Mouse (Mus musculus): ENCODE results near the gene Smarcd3. TPM values are rescaled to one million over a fixed set of nuclear protein-coding genes. Genes with fewer than 3 reads are reported as not detected.

The Smarcd3 gene
- polyA plus RNA-seq, 1 experiment from 2014 or later = 1.3 TPM

DNA sequence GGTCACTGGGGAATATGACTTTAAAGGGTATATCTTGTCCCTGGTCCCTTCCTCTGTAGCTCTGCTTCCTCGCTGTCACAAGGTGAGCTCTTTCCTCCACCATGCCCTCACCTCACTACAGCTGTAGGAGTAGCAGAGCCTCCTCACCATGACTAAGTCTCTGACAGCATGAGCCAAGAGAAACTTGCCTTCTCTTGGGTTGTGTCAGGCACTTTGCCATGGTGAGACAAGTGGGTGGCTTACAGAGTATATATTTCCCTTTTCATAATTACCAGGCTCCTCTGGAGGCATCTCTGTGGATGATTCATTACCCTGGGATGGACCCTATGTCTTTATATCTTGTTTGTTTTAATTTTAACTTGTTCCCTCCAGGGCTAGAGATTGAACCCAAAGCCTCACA is 21.2 kb upstream of the Smarcd3 start:
- Histone ChIP-seq H3K36me3 (replicated peaks) (no peaks in the 10 kb centered on the region), H3K9me3 (replicated peaks) (no peaks in the 10 kb centered on the region), H3K9ac (no peak overlapping the region), H3K27ac (replicated peaks) (no peak overlapping the region), H3K4me1 (replicated peaks) (no peaks in the 10 kb centered on the region), H3K4me2 (no peak overlapping the region), H3K4me3 (replicated peaks) (no peak overlapping the region), H3K27me3 (no peaks in the 10 kb centered on the region)
- 68% methylated on average over 1 of the region's 1 CpGs for WGBS (ENCODE audit: insufficient replicate concordance)
- ATAC-seq (ENCODE audit: insufficient read depth) = no peak

DNA sequence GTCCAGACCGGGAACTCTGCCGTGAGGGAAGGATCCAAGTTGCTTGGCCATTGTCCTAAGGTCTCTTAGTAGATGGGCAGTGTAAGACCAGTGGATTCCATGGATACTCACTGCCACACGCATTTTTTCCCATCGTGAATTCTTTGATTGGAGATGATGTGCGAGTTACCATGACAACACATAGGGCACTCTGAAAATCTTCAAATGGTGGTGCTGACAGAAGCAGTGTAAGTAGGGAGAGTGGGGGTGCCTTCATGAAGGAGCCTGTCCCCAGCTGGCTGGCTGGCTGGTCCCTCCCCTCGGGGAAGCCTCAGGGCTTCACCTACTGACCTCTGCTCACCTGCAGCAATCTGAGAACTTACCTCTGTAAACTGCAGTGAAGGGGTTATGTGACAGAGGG is 14.9 kb upstream of the Smarcd3 start:
- WGBS (ENCODE audit: insufficient replicate concordance) = 61% methylated on average over 6 of the region's 6 CpGs
- H3K36me3 ChIP-seq (replicated peaks) = no peaks in the 10 kb centered on the region
- no peak overlapping the region for H3K27ac ChIP-seq (replicated peaks)
- H3K9me3 ChIP-seq (replicated peaks) = no peaks in the 10 kb centered on the region
- no peak overlapping the region for H3K4me2 ChIP-seq
- no peaks in the 10 kb centered on the region for H3K27me3 ChIP-seq
- no peak overlapping the region for H3K4me3 ChIP-seq (replicated peaks)
- H3K4me1 ChIP-seq (replicated peaks) = no peaks in the 10 kb centered on the region
- no peak for ATAC-seq (ENCODE audit: insufficient read depth)
- H3K9ac ChIP-seq = no peak overlapping the region

DNA sequence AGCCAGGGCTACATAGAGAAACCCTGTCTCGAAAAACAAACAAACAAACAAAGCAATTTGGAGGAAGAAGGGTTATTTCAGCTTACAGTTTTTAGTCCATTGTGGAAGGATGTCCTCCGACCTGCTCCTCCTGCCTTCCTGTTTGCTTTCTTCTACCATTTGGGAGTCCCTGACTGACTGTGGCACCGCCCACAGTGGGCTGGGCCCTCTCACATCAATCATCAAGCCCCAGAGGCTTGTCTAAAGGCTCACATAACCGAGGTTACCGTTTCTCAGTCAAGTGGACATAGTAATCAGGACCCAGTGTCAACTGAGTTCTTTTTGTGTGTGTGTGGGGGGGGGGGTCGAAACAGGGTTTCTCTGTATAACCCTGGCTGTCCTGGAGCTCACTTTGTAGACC is 13.9 kb upstream of the Smarcd3 start:
- Histone ChIP-seq H3K9me3 (replicated peaks) (no peaks in the 10 kb centered on the region), H3K27me3 (no peaks in the 10 kb centered on the region; the same call in 1 of the 2 replicates), H3K27ac (replicated peaks) (no peak overlapping the region), H3K4me2 (no peak overlapping the region), H3K36me3 (replicated peaks) (no peaks in the 10 kb centered on the region), H3K4me1 (replicated peaks) (no peaks in the 10 kb centered on the region), H3K4me3 (replicated peaks) (no peak overlapping the region), H3K9ac (no peak overlapping the region)
- WGBS (ENCODE audit: insufficient replicate concordance) = 26% methylated on average over 6 of the region's 6 CpGs
- ATAC-seq (ENCODE audit: insufficient read depth) = no peak

DNA sequence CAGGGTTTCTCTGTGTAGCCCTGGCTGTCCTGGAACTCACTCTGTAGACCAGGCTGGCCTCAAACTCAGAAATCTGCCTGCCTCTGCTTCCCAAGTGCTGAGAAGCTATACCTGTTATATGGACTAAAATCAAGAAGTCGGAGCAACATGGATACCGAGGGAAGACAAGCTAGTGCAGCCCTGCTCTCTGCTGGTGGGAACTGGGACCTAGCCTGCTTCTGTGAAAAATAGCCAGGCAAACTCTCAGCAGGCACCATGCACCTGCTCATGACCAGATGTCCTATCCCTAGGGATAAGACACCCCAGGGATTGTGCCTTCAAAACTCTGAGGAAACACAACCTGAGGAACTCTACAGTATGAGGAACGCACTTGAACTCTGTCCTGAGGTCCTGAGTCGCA is 12.8 kb upstream of the Smarcd3 start:
- H3K36me3 ChIP-seq (replicated peaks) = no peaks in the 10 kb centered on the region
- no peak overlapping the region for H3K9ac ChIP-seq
- H3K9me3 ChIP-seq (replicated peaks) = no peaks in the 10 kb centered on the region
- H3K27me3 ChIP-seq = no peaks in the 10 kb centered on the region; the same call in 1 of the 2 replicates
- H3K4me1 ChIP-seq (replicated peaks) = no peaks in the 10 kb centered on the region
- no peak overlapping the region for H3K4me3 ChIP-seq (replicated peaks)
- no peak overlapping the region for H3K27ac ChIP-seq (replicated peaks)
- H3K4me2 ChIP-seq = no peak overlapping the region
- ATAC-seq (ENCODE audit: insufficient read depth) = no peak
- 64% methylated on average over 4 of the region's 4 CpGs for WGBS (ENCODE audit: insufficient replicate concordance)

DNA sequence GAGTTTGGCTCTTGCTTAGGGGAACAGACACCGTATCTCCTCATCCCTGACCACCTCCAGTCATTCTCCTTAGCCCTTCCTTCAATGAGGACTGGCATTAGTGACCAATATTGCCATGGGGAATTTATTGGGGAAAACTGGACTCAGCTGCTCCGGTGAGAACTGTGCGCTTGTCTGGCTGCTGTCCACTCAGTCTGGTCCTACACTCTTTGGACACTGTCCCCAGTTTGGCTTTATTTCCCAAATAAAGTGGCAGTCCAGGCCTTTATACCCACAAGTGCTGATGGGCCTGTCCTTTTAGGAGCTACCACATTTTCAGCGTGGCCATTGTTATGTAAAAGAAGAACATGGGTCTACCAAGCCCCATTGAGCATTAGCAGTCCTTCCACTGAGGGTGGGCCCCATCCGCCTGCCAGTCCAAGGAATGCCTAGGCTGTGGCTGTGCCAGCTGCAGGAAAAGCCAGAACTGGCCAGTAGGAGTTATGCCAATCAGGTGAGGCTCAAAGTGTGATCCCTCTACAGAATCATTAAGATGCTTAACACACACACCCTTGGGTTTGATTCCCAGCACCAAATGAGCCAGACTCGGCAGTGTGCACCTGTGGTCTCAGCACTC is 11.4 kb upstream of the Smarcd3 start:
- 64% methylated on average over 6 of the region's 6 CpGs for WGBS (ENCODE audit: insufficient replicate concordance)
- no peak for ATAC-seq (ENCODE audit: insufficient read depth)

DNA sequence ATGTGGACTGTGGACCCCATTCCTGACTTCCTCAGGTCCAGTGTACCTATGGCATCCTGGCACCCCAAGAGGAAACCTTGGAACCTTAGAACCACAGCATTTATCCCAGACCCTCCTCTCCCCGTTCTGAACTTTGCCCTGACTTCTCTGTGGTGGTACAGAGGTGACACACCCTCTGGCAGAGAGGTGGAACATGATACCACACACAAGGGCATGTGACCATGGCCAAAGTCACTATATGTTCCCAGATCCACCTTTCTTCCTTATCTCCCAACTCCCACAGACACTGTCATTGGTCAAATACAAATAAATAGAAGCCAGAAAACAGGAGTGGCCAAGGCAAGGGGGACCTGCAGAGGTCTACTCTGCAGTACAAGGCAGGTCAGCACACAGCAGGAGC is 10.9 kb upstream of the Smarcd3 start:
- WGBS (ENCODE audit: insufficient replicate concordance) = 28% methylated on average over 1 of the region's 1 CpGs
- H3K4me3 ChIP-seq (replicated peaks) = no peak overlapping the region
- H3K36me3 ChIP-seq (replicated peaks) = no peaks in the 10 kb centered on the region
- H3K27ac ChIP-seq (replicated peaks) = no peak overlapping the region
- no peaks in the 10 kb centered on the region; the same call in 1 of the 2 replicates for H3K27me3 ChIP-seq
- no peak overlapping the region for H3K4me2 ChIP-seq
- H3K9me3 ChIP-seq (replicated peaks) = no peaks in the 10 kb centered on the region
- ATAC-seq (ENCODE audit: insufficient read depth) = no peak
- H3K9ac ChIP-seq = no peak overlapping the region
- no peaks in the 10 kb centered on the region for H3K4me1 ChIP-seq (replicated peaks)

More for the DNA sequence above, 11.4 kb upstream of the Smarcd3 start:
- H3K27me3 ChIP-seq = no peaks in the 10 kb centered on the region; the same call in 1 of the 2 replicates
- H3K9me3 ChIP-seq (replicated peaks) = no peaks in the 10 kb centered on the region
- H3K36me3 ChIP-seq (replicated peaks) = no peaks in the 10 kb centered on the region
- no peak overlapping the region for H3K27ac ChIP-seq (replicated peaks)
- H3K4me3 ChIP-seq (replicated peaks) = no peak overlapping the region
- H3K4me2 ChIP-seq = no peak overlapping the region
- no peaks in the 10 kb centered on the region for H3K4me1 ChIP-seq (replicated peaks)
- no peak overlapping the region for H3K9ac ChIP-seq

DNA sequence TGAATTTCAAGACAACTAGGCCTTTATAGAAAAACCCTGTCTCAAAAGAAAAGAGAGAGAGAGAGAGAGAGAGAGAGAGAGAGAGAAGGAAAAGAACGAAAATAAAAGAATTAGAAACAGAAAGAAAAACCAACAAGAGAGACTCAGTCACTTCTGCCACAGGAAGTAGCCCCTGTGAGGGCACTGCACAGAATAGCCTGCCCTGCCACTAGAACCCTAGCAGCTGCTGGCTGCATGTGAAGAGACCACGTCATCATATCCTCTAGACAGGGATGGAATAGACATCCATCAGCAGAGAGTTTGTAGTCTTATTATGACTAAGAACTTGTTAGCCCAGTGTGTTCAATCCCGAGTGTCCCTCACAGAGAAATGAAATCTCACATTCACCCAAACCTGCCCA is 5.5 kb upstream of the Smarcd3 start:
- Histone ChIP-seq H3K4me1 (replicated peaks) (no peaks in the 10 kb centered on the region), H3K27me3 (peaks cover 4% of the 10 kb centered on the region), H3K27ac (replicated peaks) (no peak overlapping the region), H3K9me3 (replicated peaks) (no peaks in the 10 kb centered on the region), H3K4me3 (replicated peaks) (no peak overlapping the region), H3K9ac (no peak overlapping the region), H3K4me2 (no peak overlapping the region), H3K36me3 (replicated peaks) (no peaks in the 10 kb centered on the region)
- WGBS (ENCODE audit: insufficient replicate concordance) = 30% methylated on average over 3 of the region's 3 CpGs
- no peak for ATAC-seq (ENCODE audit: insufficient read depth)

DNA sequence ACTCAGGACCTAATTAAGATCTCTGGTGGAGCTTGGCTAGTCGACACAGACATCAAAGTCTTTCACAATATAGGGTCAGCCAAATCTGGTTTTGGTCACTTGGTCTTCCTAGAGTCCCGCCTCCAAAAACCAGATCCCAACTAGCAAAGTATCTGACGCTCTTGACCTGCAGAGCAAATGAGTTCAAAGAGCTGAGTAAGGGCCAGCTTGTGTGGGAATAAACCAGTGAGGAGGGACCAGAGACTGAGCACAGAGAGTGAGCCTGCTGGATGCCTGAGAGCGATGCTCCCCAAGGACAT is 560 bp upstream of the Smarcd3 start:
- H3K4me3 ChIP-seq (replicated peaks) = no peak overlapping the region
- H3K9ac ChIP-seq = no peak overlapping the region
- no peak for ATAC-seq (ENCODE audit: insufficient read depth)

DNA sequence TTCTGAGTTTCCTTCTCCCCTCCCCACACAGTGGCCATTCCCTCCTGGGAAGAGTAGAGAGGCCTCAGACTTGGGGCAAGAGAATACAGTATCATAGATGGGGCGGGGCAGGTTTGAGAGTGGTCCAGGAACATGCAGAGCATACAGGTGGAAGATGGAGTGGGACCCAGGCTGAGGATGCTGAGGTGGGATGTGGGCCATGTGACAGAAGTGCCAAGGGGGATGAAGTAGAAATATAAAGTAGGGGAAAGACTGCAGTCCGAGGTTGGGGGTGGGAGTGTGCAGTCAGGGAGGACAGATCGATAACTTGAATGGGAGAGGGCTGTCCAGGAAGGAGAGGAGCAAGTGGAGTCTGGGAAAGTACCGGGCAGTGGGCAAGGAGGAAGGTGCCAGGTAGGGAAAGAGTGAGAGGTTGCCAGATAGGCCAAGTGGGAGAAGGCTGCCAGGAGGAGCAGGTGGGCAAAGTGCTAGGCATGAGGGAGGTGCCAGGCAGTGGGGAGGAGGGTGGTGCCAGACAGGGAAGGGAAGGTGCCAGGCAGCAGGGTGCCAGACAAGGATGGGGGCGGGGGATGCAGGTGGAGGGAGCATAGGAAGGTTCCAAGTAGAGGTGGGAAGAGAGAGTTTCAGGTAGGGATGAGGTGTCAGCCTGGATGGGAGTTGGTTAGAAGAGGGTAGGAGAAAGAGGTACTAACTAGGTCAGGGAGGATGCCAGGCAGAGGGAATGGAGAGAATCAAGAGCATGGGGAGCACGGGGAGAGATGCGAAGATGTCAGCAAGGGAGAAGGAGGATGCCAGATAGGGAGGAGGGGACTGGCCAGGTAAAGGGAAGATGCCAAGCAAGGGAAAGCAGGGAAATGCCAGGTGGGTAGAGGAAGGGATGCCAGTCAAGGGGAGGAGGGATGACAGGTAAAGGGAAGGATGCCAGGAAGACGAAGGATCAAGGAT is 898 bp downstream of the Smarcd3 start:
- Histone ChIP-seq H3K4me3 (replicated peaks) (no peak overlapping the region), H3K9ac (no peak overlapping the region), H3K9me3 (replicated peaks) (no peaks in the 10 kb centered on the region), H3K27me3 (peaks cover 48% of the 10 kb centered on the region), H3K27ac (replicated peaks) (no peak overlapping the region), H3K4me2 (no peak overlapping the region), H3K4me1 (replicated peaks) (no peaks in the 10 kb centered on the region), H3K36me3 (replicated peaks) (no peaks in the 10 kb centered on the region)
- WGBS (ENCODE audit: insufficient replicate concordance) = 34% methylated on average over 8 of the region's 8 CpGs
- no peak for ATAC-seq (ENCODE audit: insufficient read depth)

More for the DNA sequence above, 560 bp upstream of the Smarcd3 start:
- H3K27ac ChIP-seq (replicated peaks) = no peak overlapping the region
- no peaks in the 10 kb centered on the region for H3K36me3 ChIP-seq (replicated peaks)
- peaks cover 48% of the 10 kb centered on the region for H3K27me3 ChIP-seq
- H3K4me1 ChIP-seq (replicated peaks) = no peaks in the 10 kb centered on the region
- H3K4me2 ChIP-seq = no peak overlapping the region
- no peaks in the 10 kb centered on the region for H3K9me3 ChIP-seq (replicated peaks)
- 27% methylated on average over 4 of the region's 4 CpGs for WGBS (ENCODE audit: insufficient replicate concordance)

DNA sequence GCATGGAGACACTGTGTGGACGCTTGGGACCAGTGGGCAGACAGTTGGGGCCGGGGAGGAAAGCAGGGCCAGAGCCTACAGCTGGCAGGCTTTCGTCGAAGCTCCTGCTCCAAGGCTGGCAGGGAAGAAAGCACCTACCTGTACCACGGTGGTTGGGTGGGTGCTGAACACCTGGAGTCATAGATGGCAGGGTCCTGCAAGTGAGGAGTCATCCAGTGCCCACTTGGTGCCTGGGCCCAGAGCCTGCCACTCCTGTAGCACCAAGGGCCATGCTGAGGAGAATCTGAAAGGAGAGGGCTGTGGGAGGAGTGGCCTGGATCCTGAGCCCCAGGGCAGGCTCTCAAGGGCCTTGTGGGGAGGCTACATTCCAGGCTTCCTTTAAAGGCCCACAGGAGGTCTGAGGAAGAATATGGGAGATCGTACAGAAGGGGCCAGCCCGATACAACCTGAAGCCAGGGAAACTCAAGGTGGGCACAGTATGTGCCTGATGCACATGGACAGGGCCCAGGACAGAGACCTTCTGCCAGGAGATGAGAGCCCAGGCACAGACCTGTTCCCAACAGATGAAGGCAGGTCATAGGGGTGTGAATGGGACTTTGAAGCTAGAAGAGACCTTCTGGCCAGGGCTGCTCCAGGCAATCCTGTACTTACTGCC is 1.7 kb downstream of the Smarcd3 start:
- no peaks in the 10 kb centered on the region for H3K9me3 ChIP-seq (replicated peaks)
- H3K36me3 ChIP-seq (replicated peaks) = no peaks in the 10 kb centered on the region
- peaks cover 48% of the 10 kb centered on the region for H3K27me3 ChIP-seq
- no peak for ATAC-seq (ENCODE audit: insufficient read depth)
- WGBS (ENCODE audit: insufficient replicate concordance) = 57% methylated on average over 7 of the region's 7 CpGs
- H3K9ac ChIP-seq = no peak overlapping the region
- no peak overlapping the region for H3K4me3 ChIP-seq (replicated peaks)
- H3K4me2 ChIP-seq = no peak overlapping the region
- no peak overlapping the region for H3K27ac ChIP-seq (replicated peaks)
- H3K4me1 ChIP-seq (replicated peaks) = no peaks in the 10 kb centered on the region

DNA sequence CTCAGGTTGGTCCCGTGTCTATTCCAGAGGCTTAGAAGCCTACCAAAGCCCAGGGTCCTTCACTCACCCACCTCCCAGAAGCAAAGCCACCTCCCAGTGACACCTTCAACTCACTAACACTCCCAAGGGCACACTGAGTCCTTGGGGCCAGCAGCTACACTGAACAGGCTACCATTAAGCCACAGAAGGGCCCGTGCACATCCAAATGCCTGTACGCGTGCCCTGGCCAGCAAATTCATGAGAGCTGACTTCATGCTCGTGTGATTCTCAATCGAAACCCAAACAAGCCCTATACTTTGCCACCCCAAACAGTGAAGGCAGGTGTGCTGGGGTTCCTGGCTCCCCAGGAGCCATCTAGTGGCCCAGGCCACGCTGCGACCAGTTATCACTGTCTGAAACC is 3.6 kb downstream of the Smarcd3 start:
- no peak overlapping the region for H3K4me3 ChIP-seq (replicated peaks)
- H3K27ac ChIP-seq (replicated peaks) = no peak overlapping the region
- no peaks in the 10 kb centered on the region for H3K4me1 ChIP-seq (replicated peaks)
- no peak overlapping the region for H3K9ac ChIP-seq
- no peak for ATAC-seq (ENCODE audit: insufficient read depth)
- 66% methylated on average over 8 of the region's 8 CpGs for WGBS (ENCODE audit: insufficient replicate concordance)
- peaks cover 48% of the 10 kb centered on the region for H3K27me3 ChIP-seq
- no peaks in the 10 kb centered on the region for H3K9me3 ChIP-seq (replicated peaks)
- no peak overlapping the region for H3K4me2 ChIP-seq
- no peaks in the 10 kb centered on the region for H3K36me3 ChIP-seq (replicated peaks)
